Mouse (Mus musculus) myocyte (in vitro differentiated cells): ENCODE data around the gene Faim2.

Source experiments
- CEBPB ChIP-seq: IDR thresholded peaks from 2 replicates; pipeline ENCODE4 v1.6.1; 2011; ENCODE audit warnings: mild to moderate bottlenecking, moderate library complexity; ENCODE audit not compliant: poor library complexity, insufficient read depth, severe bottlenecking
- E2F4 ChIP-seq: IDR thresholded peaks from one replicate; pipeline ENCODE4 v1.6.1; 2011; ENCODE audit warnings: mild to moderate bottlenecking, control low read depth, moderate library complexity; ENCODE audit not compliant: insufficient read depth
- MAX ChIP-seq: IDR thresholded peaks from one replicate; pipeline ENCODE4 v1.6.1; 2011; ENCODE audit warnings: low read depth, mild to moderate bottlenecking, control low read depth
- MYOD1 ChIP-seq, 3 experiments: IDR thresholded peaks; one replicate each; pipeline ENCODE4 v1.6.1; 2011; ENCODE audit warnings: control low read depth in 2 of 3, low read depth in 2 of 3, mild to moderate bottlenecking in 2 of 3, moderate library complexity in 1 of 3; ENCODE audit not compliant: insufficient read length in 2 of 3, control insufficient read depth in 1 of 3
- POLR2A ChIP-seq: IDR thresholded peaks from one replicate; pipeline ENCODE4 v1.6.1; 2011; ENCODE audit warnings: low read depth, mild to moderate bottlenecking, control low read depth, moderate library complexity; ENCODE audit not compliant: insufficient read length
- POLR2AphosphoS2 ChIP-seq: IDR thresholded peaks from one replicate; pipeline ENCODE4 v1.6.1; 2011; ENCODE audit warnings: low read depth, control low read depth; ENCODE audit not compliant: insufficient read length
- REST ChIP-seq: IDR thresholded peaks from one replicate; pipeline ENCODE4 v1.6.1; 2011; ENCODE audit warnings: mild to moderate bottlenecking, control low read depth, moderate library complexity; ENCODE audit not compliant: insufficient read depth, insufficient read length
- TCF12 ChIP-seq: IDR thresholded peaks from one replicate; pipeline ENCODE4 v1.6.1; 2011; ENCODE audit warnings: mild to moderate bottlenecking, control low read depth; ENCODE audit not compliant: poor library complexity, insufficient read depth, severe bottlenecking
- TCF3 ChIP-seq: IDR thresholded peaks from one replicate; pipeline ENCODE4 v1.6.1; 2011; ENCODE audit warnings: low read depth, control low read depth; ENCODE audit not compliant: insufficient read length
- USF1 ChIP-seq: IDR thresholded peaks from one replicate; pipeline ENCODE4 v1.6.1; 2011; ENCODE audit warnings: low read depth, mild to moderate bottlenecking, control low read depth, moderate library complexity

GRCm38 (mm10) chr15:99546596-99546995 lies 18.6 kb upstream of the Faim2 start:
- TF ChIP-seq POLR2A (no peak), POLR2AphosphoS2 (no peak), USF1 (no peak), TCF12 (no peak), MAX (no peak), E2F4 (no peak), TCF3 (no peak), MYOD1 (IDR thresholded peaks at IDR 0.05; ENCODE audit: control insufficient read depth in 1 of 3, insufficient read length in 2 of 3, low read depth in 2 of 3) (no peak), CEBPB (no peak), REST (no peak)
